Mouse (Mus musculus) bone marrow, adult 2 months (tissue): ENCODE results near the gene Coq8a.

ENCODE experiments used
- CTCF ChIP-seq: fragments of 200-500 bp; IDR thresholded peaks from 2 replicates; pipeline ENCODE4 v1.5.1; 2011; ENCODE audit warnings: low read length, control low read depth; ENCODE audit not compliant: control insufficient read depth, insufficient read depth
- POLR2A ChIP-seq: fragments of 200-500 bp; IDR thresholded peaks from 2 replicates; pipeline ENCODE4 v1.6.1; 2011; ENCODE audit warnings: low read depth, mild to moderate bottlenecking, control low read depth, low read length, borderline replicate concordance; ENCODE audit not compliant: control insufficient read depth

- TF ChIP-seq CTCF (no peak), POLR2A (no peak)
Observed at GRCm38 (mm10) chr1:180185877-180186276, 13.5 kb downstream of the Coq8a start.
